Mouse (Mus musculus) kidney, postnatal 0 days (tissue): ENCODE results near the gene Tpsab1. TPM values are rescaled to one million over a fixed set of nuclear protein-coding genes. Genes with fewer than 3 reads are reported as not detected.

ENCODE experiments used
- ATAC-seq: fragments of 200-750 bp; cut with Nextera tagmentation; replicated peaks from 2 replicates; pipeline ENCODE4 v1.8.0; 2017; ENCODE audit warnings: low read depth, moderate number of reproducible peaks, moderate TSS enrichment, moderate library complexity; ENCODE audit not compliant: low FRiP score
- DNase-seq: peaks from one replicate; pipeline ENCODE4 v3.0.0-alpha.2; 2016; ENCODE audit warnings: low spot score
- H3K27ac ChIP-seq: fragments of 300-500 bp; sonication (generic); 2 replicates; pipeline ENCODE4 v1.5.1; 2014; ENCODE audit warnings: mild to moderate bottlenecking
- H3K27me3 ChIP-seq: fragments of 300-500 bp; sonication (generic); 2 replicates; pipeline ENCODE4 v1.6.1; 2014; ENCODE audit warnings: low read length, mixed read lengths; ENCODE audit not compliant: insufficient read depth
- H3K36me3 ChIP-seq: fragments of 300-500 bp; sonication (generic); 2 replicates; pipeline ENCODE4 v1.6.1; 2014; ENCODE audit warnings: low read length, mixed read lengths; ENCODE audit not compliant: insufficient read depth
- H3K4me1 ChIP-seq: fragments of 300-500 bp; sonication (generic); replicated peaks from 2 replicates; pipeline ENCODE4 v1.6.1; 2014; ENCODE audit warnings: antibody characterized with exemption, low read length, mixed read lengths; ENCODE audit not compliant: insufficient read depth
- H3K4me2 ChIP-seq: fragments of 300-500 bp; sonication (generic); 2 replicates; pipeline ENCODE4 v1.6.1; 2014; ENCODE audit warnings: mild to moderate bottlenecking, low read length, moderate library complexity, mixed read lengths
- H3K4me3 ChIP-seq: fragments of 300-500 bp; sonication (generic); replicated peaks from 2 replicates; pipeline ENCODE4 v1.5.1; 2014; ENCODE audit warnings: low read depth, low read length
- H3K9ac ChIP-seq: fragments of 300-500 bp; sonication (generic); 2 replicates; pipeline ENCODE4 v1.6.1; 2014; ENCODE audit warnings: low read depth, low read length
- H3K9me3 ChIP-seq: fragments of 300-500 bp; sonication (generic); replicated peaks from 2 replicates; pipeline ENCODE4 v1.6.1; 2016; ENCODE audit warnings: low read length, inconsistent platforms, mixed read lengths
- CTCF ChIP-seq: IDR thresholded peaks from 2 replicates; pipeline ENCODE4 v1.5.1; 2016; ENCODE audit warnings: antibody characterized with exemption, low read depth, mild to moderate bottlenecking, moderate library complexity
- WGBS: fragments of 180-500 bp; shearing (Covaris S2); extraction: QIAGEN DNeasy Blood & Tissue Kit; methylation state at CpG from one replicate; pipeline ENCODE4 v1.1.7; 2014; 5-methylcytosine and 5-hydroxymethylcytosine counted together
- polyA plus RNA-seq: library from polyadenylated mRNA; unstranded; fragments of >200 nt; fragmentation: Nextera tagmentation; extraction: Ambion mirVana; gene quantifications from 2 replicates; pipeline ENCODE4 v1.2.1, GENCODE M21; 2015

Gene Tpsab1
- polyA plus RNA-seq, 1 experiment from 2014 or later = 0.55 TPM

DNA sequence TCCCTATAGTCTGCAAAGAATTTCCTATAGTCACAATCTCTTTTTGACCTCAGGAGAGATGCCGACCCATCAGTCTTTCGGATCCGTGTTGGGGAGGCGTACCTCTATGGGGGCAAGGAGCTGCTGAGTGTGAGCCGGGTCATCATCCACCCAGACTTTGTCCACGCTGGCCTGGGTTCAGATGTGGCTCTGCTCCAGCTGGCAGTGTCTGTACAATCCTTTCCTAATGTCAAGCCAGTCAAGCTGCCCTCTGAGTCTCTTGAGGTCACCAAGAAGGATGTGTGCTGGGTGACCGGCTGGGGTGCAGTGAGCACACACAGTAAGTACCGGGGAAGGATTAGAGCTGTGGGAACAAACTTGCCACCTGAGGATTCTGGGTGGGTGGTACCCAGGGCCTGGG, 24.5 kb downstream of the Tpsab1 start:
- Histone ChIP-seq H3K4me3 (no peak overlapping the region), H3K27me3 (no peaks in the 10 kb centered on the region), H3K4me2 (no peak overlapping the region), H3K36me3 (no peaks in the 10 kb centered on the region), H3K4me1 (no peaks in the 10 kb centered on the region), H3K9ac (no peak overlapping the region), H3K27ac (no peak overlapping the region), H3K9me3 (no peaks in the 10 kb centered on the region)
- TF ChIP-seq CTCF = no peak
- no peak for ATAC-seq
- no peak for DNase-seq
- 85% methylated on average over 8 of the region's 8 CpGs for WGBS

DNA sequence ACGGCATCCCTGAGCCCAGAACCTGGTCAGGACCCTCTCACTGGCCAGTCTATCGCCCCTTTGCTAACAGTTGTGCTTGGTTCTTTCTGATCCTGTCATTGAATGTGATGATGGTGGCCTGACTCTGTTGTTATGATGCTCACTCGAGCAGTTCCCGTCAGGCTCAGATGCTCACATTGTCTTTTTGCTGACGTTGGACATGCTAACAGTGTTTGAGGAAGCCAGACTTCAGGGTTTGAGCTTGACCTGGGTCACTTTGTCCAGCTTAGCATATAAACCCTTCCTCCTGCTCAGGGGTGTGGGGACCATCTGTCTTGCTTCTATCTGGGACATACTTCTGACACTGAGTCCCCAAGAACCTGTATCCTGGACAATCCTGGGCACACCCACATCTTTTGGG, 27.0 kb downstream of the Tpsab1 start, which contains the start of gene Prss29:
TSS of gene Prss29 (plus strand) at position 301 of the 400 bp plus-strand sequence.
- H3K27me3 ChIP-seq = no peaks in the 10 kb centered on the region
- H3K4me3 ChIP-seq = no peak within 1 kb of the TSS
- TF ChIP-seq CTCF = no peak
- no peak within 1 kb of the TSS for H3K27ac ChIP-seq
- no peak within 1 kb of the TSS for H3K4me2 ChIP-seq
- no peak for DNase-seq
- H3K9ac ChIP-seq = no peak within 1 kb of the TSS
- no peaks in the 10 kb centered on the region for H3K36me3 ChIP-seq
- H3K4me1 ChIP-seq = no peaks in the 10 kb centered on the region
- no peak for ATAC-seq
- H3K9me3 ChIP-seq = no peaks in the 10 kb centered on the region
- WGBS = 76% methylated on average over 5 of the region's 5 CpGs

DNA sequence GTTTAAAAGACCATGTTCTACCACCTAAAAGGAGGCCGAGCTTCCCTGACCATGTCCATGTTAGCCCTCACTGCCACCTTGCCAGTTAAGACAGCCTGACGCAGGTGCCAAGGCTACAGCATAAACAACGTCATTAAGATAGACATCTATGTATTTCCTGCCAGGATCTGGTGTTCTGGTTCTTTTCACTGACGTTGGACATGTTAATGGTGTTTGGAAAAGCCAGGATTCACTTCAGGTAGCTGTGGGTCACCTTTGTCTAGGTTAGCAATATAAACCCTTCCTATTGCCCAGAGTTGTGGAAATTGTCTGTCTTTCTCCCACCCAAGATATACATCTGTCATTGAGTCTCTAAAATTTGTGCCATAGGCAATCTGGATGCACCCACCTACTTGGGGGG, 37.0 kb downstream of the Tpsab1 start, which contains the start of gene Prss28:
TSS of gene Prss28 (plus strand) at position 301 of the 400 bp plus-strand sequence.
- Histone ChIP-seq H3K4me3 (no peak within 1 kb of the TSS), H3K9me3 (no peaks in the 10 kb centered on the region), H3K27ac (no peak within 1 kb of the TSS), H3K4me2 (no peak within 1 kb of the TSS), H3K9ac (no peak within 1 kb of the TSS), H3K27me3 (no peaks in the 10 kb centered on the region), H3K36me3 (no peaks in the 10 kb centered on the region), H3K4me1 (no peaks in the 10 kb centered on the region)
- no peak for DNase-seq
- no peak for TF ChIP-seq CTCF
- 61% methylated on average over 4 of the region's 4 CpGs for WGBS
- ATAC-seq = no peak

DNA sequence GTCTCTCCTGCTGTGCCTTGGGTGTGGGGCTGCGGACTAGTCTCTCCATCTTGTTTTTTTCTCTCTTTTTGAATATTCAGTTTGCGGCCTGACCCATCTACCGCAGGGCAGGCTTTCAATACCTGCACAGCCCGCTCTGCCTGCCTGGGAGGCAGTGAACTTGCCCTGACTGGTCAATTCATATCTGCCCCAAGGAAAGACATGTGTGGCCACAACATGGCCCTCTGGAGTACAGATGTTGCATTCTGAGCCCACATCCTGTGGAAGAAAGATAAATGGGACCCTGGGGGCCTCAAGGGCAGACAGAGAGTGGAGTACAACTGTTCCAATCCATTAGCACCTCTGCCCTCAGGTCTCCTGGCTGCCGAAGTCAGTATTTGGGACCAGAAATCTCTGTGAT, 47.3 kb downstream of the Tpsab1 start, which contains the start of gene Prss34:
TSS of gene Prss34 (plus strand) at position 301 of the 400 bp plus-strand sequence.
- no peaks in the 10 kb centered on the region for H3K36me3 ChIP-seq
- H3K4me1 ChIP-seq = no peaks in the 10 kb centered on the region
- ATAC-seq (no peak), DNase-seq (no peak)
- TF ChIP-seq CTCF = no peak
- no peaks in the 10 kb centered on the region for H3K27me3 ChIP-seq
- H3K9ac ChIP-seq = no peak within 1 kb of the TSS
- H3K4me3 ChIP-seq = no peak within 1 kb of the TSS
- H3K9me3 ChIP-seq = no peaks in the 10 kb centered on the region
- WGBS = 78% methylated on average over 5 of the region's 5 CpGs
- no peak within 1 kb of the TSS for H3K4me2 ChIP-seq
- no peak within 1 kb of the TSS for H3K27ac ChIP-seq

DNA sequence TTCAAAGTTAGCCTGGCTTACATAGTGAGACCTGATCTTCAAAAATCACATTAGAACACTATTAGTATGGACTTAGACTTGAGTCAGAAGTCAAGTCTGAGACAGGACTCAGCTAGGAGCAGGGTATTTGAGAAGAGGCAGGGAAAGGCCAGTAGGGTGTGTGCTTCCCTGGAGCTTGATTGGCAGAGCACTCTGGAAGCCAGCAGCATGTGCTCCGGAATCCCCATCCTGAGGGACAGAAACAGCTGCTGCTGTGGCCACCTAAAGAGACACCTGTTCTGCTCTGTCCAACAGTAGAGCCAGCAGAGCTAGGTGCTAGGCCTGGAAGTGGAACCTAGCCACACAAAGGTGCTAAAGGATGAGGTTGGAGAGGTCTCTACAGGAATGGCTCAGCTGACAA, 51.3 kb downstream of the Tpsab1 start:
- H3K9me3 ChIP-seq = no peaks in the 10 kb centered on the region
- WGBS = 69% methylated on average over 1 of the region's 1 CpGs
- no peaks in the 10 kb centered on the region for H3K27me3 ChIP-seq
- H3K4me2 ChIP-seq = no peak overlapping the region
- H3K36me3 ChIP-seq = no peaks in the 10 kb centered on the region
- no peak for DNase-seq
- no peaks in the 10 kb centered on the region for H3K4me1 ChIP-seq
- ATAC-seq = no peak
- no peak overlapping the region for H3K9ac ChIP-seq
- H3K27ac ChIP-seq = no peak overlapping the region
- no peak overlapping the region for H3K4me3 ChIP-seq
- no peak for TF ChIP-seq CTCF

DNA sequence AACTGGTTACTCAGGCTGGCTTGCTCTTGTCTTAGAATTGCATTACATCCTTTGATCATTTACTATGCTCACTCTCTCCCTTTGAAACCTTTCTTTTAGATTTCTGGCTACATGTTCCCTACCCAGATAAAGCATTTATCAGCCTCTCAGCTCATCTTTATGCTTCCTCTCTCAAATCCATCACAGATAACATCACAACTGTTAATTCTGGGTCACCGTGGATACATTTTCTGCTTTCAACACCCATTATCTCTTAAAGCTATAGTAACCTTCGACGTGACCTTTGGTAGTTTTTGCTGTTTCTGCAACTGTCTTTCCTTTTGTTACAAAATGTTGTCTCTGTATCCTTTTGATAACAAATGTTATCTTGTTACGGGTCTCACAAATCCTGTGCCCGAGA, 51.9 kb downstream of the Tpsab1 start:
- Histone ChIP-seq H3K9me3 (no peaks in the 10 kb centered on the region), H3K36me3 (no peaks in the 10 kb centered on the region), H3K4me1 (no peaks in the 10 kb centered on the region), H3K4me3 (no peak overlapping the region), H3K9ac (no peak overlapping the region), H3K4me2 (no peak overlapping the region), H3K27me3 (no peaks in the 10 kb centered on the region), H3K27ac (no peak overlapping the region)
- TF ChIP-seq CTCF = no peak
- WGBS = 74% methylated on average over 5 of the region's 5 CpGs
- DNase-seq (no peak), ATAC-seq (no peak)

Other genes starting within 250 kb of the Tpsab1 start
- 24.2 and 24.7 TPM in 2 replicates for gene Telo2, start 229.6 kb downstream of the Tpsab1 start, polyA plus RNA-seq
- gene Ptx4, start 224.8 kb downstream of the Tpsab1 start, polyA plus RNA-seq = not detected in 2 replicates
- gene Clcn7, start 212.2 kb downstream of the Tpsab1 start, polyA plus RNA-seq = 14.7 and 17.2 TPM in 2 replicates
- gene Ccdc154, start 183.1 kb downstream of the Tpsab1 start, polyA plus RNA-seq = not detected in 2 replicates
- not detected in 2 replicates for gene Gm38655, start 170.1 kb downstream of the Tpsab1 start, polyA plus RNA-seq
- 31.6 and 32.1 TPM in 2 replicates for gene BC003965, start 161.0 kb downstream of the Tpsab1 start, polyA plus RNA-seq
- 7.0 and 7.5 TPM in 2 replicates for gene Unkl, start 157.2 kb downstream of the Tpsab1 start, polyA plus RNA-seq
- 68.8 and 71.2 TPM in 2 replicates for gene Gnptg, start 105.4 kb downstream of the Tpsab1 start, polyA plus RNA-seq
- 50.1 and 52.3 TPM in 2 replicates for gene Tsr3, start 105.4 kb downstream of the Tpsab1 start, polyA plus RNA-seq
- 1.0 and 1.5 TPM in 2 replicates for gene Baiap3, start 89.2 kb downstream of the Tpsab1 start, polyA plus RNA-seq
- 501 and 544 TPM in 2 replicates for gene Ube2i, start 70.9 kb downstream of the Tpsab1 start, polyA plus RNA-seq
- 0.09 and 0.18 TPM in 2 replicates for gene Prss34, start 47.2 kb downstream of the Tpsab1 start, polyA plus RNA-seq
- gene Prss28, start 36.9 kb downstream of the Tpsab1 start, polyA plus RNA-seq = not detected in 2 replicates
- not detected in 2 replicates for gene Prss29, start 26.9 kb downstream of the Tpsab1 start, polyA plus RNA-seq
- gene Tpsb2, start 20.7 kb upstream of the Tpsab1 start, polyA plus RNA-seq = 1.5 and 4.2 TPM in 2 replicates
- gene Tpsg1, start 23.7 kb upstream of the Tpsab1 start, polyA plus RNA-seq = 0.18 and 0.41 TPM in 2 replicates
- 1.2 and 1.7 TPM in 2 replicates for gene Cacna1h, start 88.2 kb upstream of the Tpsab1 start, polyA plus RNA-seq
- gene Tekt4, start 109.1 kb upstream of the Tpsab1 start, polyA plus RNA-seq = 0.14 TPM in 1 of 2 replicates, not detected in the other
- gene Sstr5, start 151.7 kb upstream of the Tpsab1 start, polyA plus RNA-seq = not detected in 2 replicates
- gene Sox8, start 225.1 kb upstream of the Tpsab1 start, polyA plus RNA-seq = 1.8 and 2.2 TPM in 2 replicates
- 22.0 and 25.5 TPM in 2 replicates for gene Lmf1, start 233.5 kb upstream of the Tpsab1 start, polyA plus RNA-seq